Mouse (Mus musculus) embryonic facial prominence, embryonic 11.5 days (tissue): Measurements from ENCODE around the gene Fam136a. TPM values are rescaled to one million over a fixed set of nuclear protein-coding genes. Genes with fewer than 3 reads are reported as not detected.

Experiments
- ATAC-seq: fragments of 200-750 bp; cut with Nextera tagmentation; replicated peaks from 2 replicates; pipeline ENCODE4 v1.8.0; 2017; ENCODE audit warnings: low read depth; ENCODE audit not compliant: insufficient number of reproducible peaks, low FRiP score, low TSS enrichment
- DNase-seq: peaks from one replicate; pipeline ENCODE4 v3.0.0-alpha.2; 2015; ENCODE audit warnings: low spot score
- H3K27ac ChIP-seq: fragments of 300-500 bp; sonication (generic); replicated peaks from 2 replicates; pipeline ENCODE4 v1.5.1; 2014; ENCODE audit warnings: mild to moderate bottlenecking, low read depth, low read length, control low read depth
- H3K27me3 ChIP-seq: fragments of 300-500 bp; sonication (generic); 2 replicates; pipeline ENCODE4 v1.6.1; 2014; ENCODE audit warnings: mild to moderate bottlenecking, low read length, moderate library complexity, mixed read lengths; ENCODE audit not compliant: control insufficient read depth, insufficient read depth
- H3K36me3 ChIP-seq: fragments of 300-500 bp; sonication (generic); replicated peaks from 2 replicates; pipeline ENCODE4 v1.6.1; 2014; ENCODE audit warnings: low read depth, mild to moderate bottlenecking, low read length, moderate library complexity, mixed read lengths; ENCODE audit not compliant: control insufficient read depth, insufficient read depth
- H3K4me1 ChIP-seq: fragments of 300-500 bp; sonication (generic); 2 replicates; pipeline ENCODE4 v1.6.1; 2014; ENCODE audit warnings: low read length, mixed read lengths; ENCODE audit not compliant: control insufficient read depth, insufficient read depth
- H3K4me2 ChIP-seq: fragments of 300-500 bp; sonication (generic); 2 replicates; pipeline ENCODE4 v1.6.1; 2014; ENCODE audit warnings: low read depth, mild to moderate bottlenecking, control low read depth, low read length, moderate library complexity
- H3K4me3 ChIP-seq: fragments of 300-500 bp; sonication (generic); 2 replicates; pipeline ENCODE4 v1.5.1; 2014; ENCODE audit warnings: low read depth, low read length, control low read depth
- H3K9ac ChIP-seq: fragments of 300-500 bp; sonication (generic); replicated peaks from 2 replicates; pipeline ENCODE4 v1.6.1; 2014; ENCODE audit warnings: mild to moderate bottlenecking, control low read depth, low read length
- H3K9me3 ChIP-seq: fragments of 300-500 bp; sonication (generic); replicated peaks from 2 replicates; pipeline ENCODE4 v1.6.1; 2016; ENCODE audit warnings: mild to moderate bottlenecking, low read length, inconsistent platforms, mixed read lengths; ENCODE audit not compliant: control insufficient read depth
- WGBS: fragments of 180-500 bp; shearing (Covaris S2); extraction: QIAGEN DNeasy Blood & Tissue Kit; methylation state at CpG from one replicate; pipeline ENCODE4 v1.1.7; 2014; 5-methylcytosine and 5-hydroxymethylcytosine counted together
- polyA plus RNA-seq: library from polyadenylated mRNA; unstranded; fragments of >200 nt; fragmentation: Nextera tagmentation; extraction: Ambion mirVana; gene quantifications from 2 replicates; pipeline ENCODE4 v1.2.1, GENCODE M21; 2014

Fam136a gene
- polyA plus RNA-seq = 160 and 172 TPM in 2 replicates

GRCm38 (mm10) chr6:86365371-86366124, at the start of gene Fam136a:
Gene Fam136a, plus strand, starts transcription at chr6:86365646.
- Histone ChIP-seq H3K4me2 (peak within 1 kb of the TSS; percentile 68), H3K27me3 (no peaks in the 10 kb centered on the region), H3K4me1 (no peaks in the 10 kb centered on the region), H3K4me3 (peak within 1 kb of the TSS; percentile 47), H3K27ac (no peak within 1 kb of the TSS), H3K9ac (peak within 1 kb of the TSS; percentile 75), H3K9me3 (no peaks in the 10 kb centered on the region), H3K36me3 (no peaks in the 10 kb centered on the region)
- under 1% methylated on average over 76 of the region's 76 CpGs for WGBS
- peak; percentile 94 for ATAC-seq
- DNase-seq = peak; percentile 99

DNA sequence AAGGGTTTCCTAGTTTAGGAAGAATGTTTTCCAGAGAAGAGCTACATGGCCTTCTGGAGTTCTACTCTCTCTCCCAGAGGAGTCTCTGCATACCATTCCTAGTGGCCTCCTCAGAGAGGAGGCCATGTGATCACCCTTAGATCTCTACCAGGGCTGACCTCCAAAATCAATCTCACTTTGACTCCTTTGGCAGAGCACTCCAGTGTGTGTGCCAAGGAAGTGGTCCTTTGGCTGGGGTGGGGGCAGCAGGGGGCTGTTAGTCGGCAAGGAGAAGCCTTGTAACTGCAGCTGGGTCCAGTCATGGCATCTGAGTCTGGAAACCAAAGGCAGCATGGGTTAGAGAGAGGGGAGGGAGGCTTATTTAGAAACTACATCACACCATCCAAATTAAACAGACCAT, 48.4 kb upstream of the Fam136a start:
- H3K4me3 ChIP-seq = no peak overlapping the region
- no peaks in the 10 kb centered on the region for H3K4me1 ChIP-seq
- no peaks in the 10 kb centered on the region for H3K36me3 ChIP-seq
- DNase-seq (no peak), ATAC-seq (no peak)
- 71% methylated on average over 1 of the region's 1 CpGs for WGBS
- H3K27ac ChIP-seq = no peak overlapping the region
- no peak overlapping the region for H3K9ac ChIP-seq
- no peaks in the 10 kb centered on the region for H3K27me3 ChIP-seq
- no peak overlapping the region for H3K4me2 ChIP-seq
- H3K9me3 ChIP-seq = no peaks in the 10 kb centered on the region

GRCm38 (mm10) chr6:86318855-86319254, 46.6 kb upstream of the Fam136a start:
- H3K9ac ChIP-seq = no peak overlapping the region
- WGBS = 85% methylated on average over 4 of the region's 4 CpGs
- H3K9me3 ChIP-seq = no peaks in the 10 kb centered on the region
- no peaks in the 10 kb centered on the region for H3K27me3 ChIP-seq
- DNase-seq (no peak), ATAC-seq (no peak)
- H3K4me1 ChIP-seq = no peaks in the 10 kb centered on the region
- no peak overlapping the region for H3K4me3 ChIP-seq
- H3K27ac ChIP-seq = no peak overlapping the region
- H3K4me2 ChIP-seq = no peak overlapping the region
- H3K36me3 ChIP-seq = no peaks in the 10 kb centered on the region

- Histone ChIP-seq H3K9me3 (no peaks in the 10 kb centered on the region), H3K9ac (no peak overlapping the region), H3K27ac (no peak overlapping the region), H3K4me3 (no peak overlapping the region), H3K36me3 (no peaks in the 10 kb centered on the region), H3K4me2 (no peak overlapping the region), H3K27me3 (no peaks in the 10 kb centered on the region), H3K4me1 (no peaks in the 10 kb centered on the region)
- ATAC-seq = no peak
- 93% methylated on average over 5 of the region's 5 CpGs for WGBS
- DNase-seq = no peak
Measured at GRCm38 (mm10) chr6:86322031-86322563, 43.3 kb upstream of the Fam136a start.

- H3K4me2 ChIP-seq = no peak overlapping the region
- no peak overlapping the region for H3K4me3 ChIP-seq
- H3K27me3 ChIP-seq = no peaks in the 10 kb centered on the region
- DNase-seq = no peak
- no peaks in the 10 kb centered on the region for H3K4me1 ChIP-seq
- no peak overlapping the region for H3K27ac ChIP-seq
- no peak for ATAC-seq
- no peak overlapping the region for H3K9ac ChIP-seq
- no peaks in the 10 kb centered on the region for H3K36me3 ChIP-seq
- 90% methylated on average over 9 of the region's 9 CpGs for WGBS
- no peaks in the 10 kb centered on the region for H3K9me3 ChIP-seq
Measured at GRCm38 (mm10) chr6:86322991-86323390, 42.5 kb upstream of the Fam136a start.

DNA sequence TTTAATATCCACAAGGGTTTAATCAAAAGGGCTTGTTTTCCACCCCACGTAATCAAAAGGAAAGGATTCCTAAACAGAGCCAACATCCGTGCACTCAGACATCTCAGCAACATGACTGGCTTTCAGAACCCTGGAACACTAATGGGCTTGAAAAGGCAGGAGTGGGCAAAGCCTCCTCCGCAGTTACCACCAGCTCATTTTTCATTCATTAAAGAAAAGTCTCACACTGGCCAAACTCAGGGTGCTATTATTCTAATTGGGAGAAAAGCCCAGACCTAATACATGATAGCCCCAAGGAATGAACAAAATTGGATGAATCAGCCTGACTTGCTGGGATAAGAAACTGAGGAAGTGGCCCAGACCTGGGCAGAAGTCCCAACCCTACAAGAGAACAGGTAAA, 41.0 kb upstream of the Fam136a start:
- H3K36me3 ChIP-seq = no peaks in the 10 kb centered on the region
- H3K4me3 ChIP-seq = no peak overlapping the region
- no peak overlapping the region for H3K4me2 ChIP-seq
- 78% methylated on average over 3 of the region's 3 CpGs for WGBS
- DNase-seq (no peak), ATAC-seq (no peak)
- no peaks in the 10 kb centered on the region for H3K27me3 ChIP-seq
- no peak overlapping the region for H3K9ac ChIP-seq
- no peaks in the 10 kb centered on the region for H3K9me3 ChIP-seq
- H3K27ac ChIP-seq = no peak overlapping the region
- no peaks in the 10 kb centered on the region; the same call in 1 of the 2 replicates for H3K4me1 ChIP-seq

DNA sequence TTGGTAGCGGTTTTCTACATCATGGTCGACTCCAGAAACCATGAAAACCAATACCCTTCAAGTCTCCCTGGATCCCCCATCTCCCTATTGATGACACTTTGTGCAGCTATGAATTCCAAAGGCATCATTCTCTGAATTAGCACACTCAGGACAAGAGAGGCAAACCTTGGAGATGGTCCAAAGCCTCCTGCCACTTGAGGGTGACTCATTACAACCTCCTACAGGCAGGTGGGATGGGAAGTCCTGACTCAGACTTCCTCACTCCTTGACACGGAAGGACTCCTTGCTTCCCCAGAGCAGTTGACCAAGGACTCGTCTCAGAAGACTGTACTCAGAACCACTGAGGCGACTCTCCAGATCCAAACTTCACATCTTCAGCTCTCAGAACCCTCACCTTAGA, 39.8 kb upstream of the Fam136a start:
- Histone ChIP-seq H3K9ac (no peak overlapping the region), H3K4me1 (no peaks in the 10 kb centered on the region; the same call in 1 of the 2 replicates), H3K4me2 (no peak overlapping the region), H3K4me3 (no peak overlapping the region), H3K9me3 (no peaks in the 10 kb centered on the region), H3K27me3 (no peaks in the 10 kb centered on the region), H3K27ac (no peak overlapping the region), H3K36me3 (no peaks in the 10 kb centered on the region)
- ATAC-seq (no peak), DNase-seq (no peak)
- WGBS = 89% methylated on average over 5 of the region's 5 CpGs

GRCm38 (mm10) chr6:86326866-86327265, 38.6 kb upstream of the Fam136a start:
- no peak overlapping the region for H3K4me3 ChIP-seq
- H3K9ac ChIP-seq = no peak overlapping the region
- no peak for ATAC-seq
- no peak for DNase-seq
- 92% methylated on average over 18 of the region's 18 CpGs for WGBS
- H3K27ac ChIP-seq = no peak overlapping the region
- H3K4me2 ChIP-seq = no peak overlapping the region
- no peaks in the 10 kb centered on the region for H3K36me3 ChIP-seq
- H3K4me1 ChIP-seq = no peaks in the 10 kb centered on the region; the same call in 1 of the 2 replicates
- H3K9me3 ChIP-seq = no peaks in the 10 kb centered on the region
- no peaks in the 10 kb centered on the region for H3K27me3 ChIP-seq
